Mouse (Mus musculus): ENCODE data around the gene Tnfrsf14. TPM values are rescaled to one million over a fixed set of nuclear protein-coding genes. Genes with fewer than 3 reads are reported as not detected.
A peak's percentile ranks its signal among the peaks of the same experiment; 100 is the strongest.

Gene Tnfrsf14
- total and polyA plus RNA-seq, 3 experiments, result 7.2 to 131 (median 27.7) TPM

GRCm38 (mm10) chr4:154960021-154960689 lies 31.8 kb upstream of the Tnfrsf14 start:
- ATAC-seq (ENCODE audit: extremely low read depth, insufficient number of reproducible peaks, low FRiP score, poor library complexity, severe bottlenecking) (no peak), DNase-seq (ENCODE audit: low spot score) (no peak)
- H3K27me3 ChIP-seq (ENCODE audit: insufficient read depth, low read length), result peaks cover 48% of the 10 kb centered on the region
- no peak overlapping the region for H3K4me3 ChIP-seq (ENCODE audit: low read depth, low read length)
- H3K4me1 ChIP-seq (ENCODE audit: insufficient read depth, low read depth, low read length), result peaks cover 43% of the 10 kb centered on the region
- TF ChIP-seq GATA2 (IDR thresholded peaks at IDR 0.05; ENCODE audit: borderline replicate concordance, low read depth, low read length) (no peak), POLR2AphosphoS5 (IDR thresholded peaks at IDR 0.05; ENCODE audit: insufficient replicate concordance, low read depth, low read length) (no peak), CTCF (IDR thresholded peaks at IDR 0.05; ENCODE audit: low read depth, low read length) (no peak), TAL1 (conservative IDR thresholded peaks at IDR 0.05; ENCODE audit: low read depth, low read length) (no peak), GATA1 (IDR thresholded peaks at IDR 0.05; ENCODE audit: borderline replicate concordance, low read length) (no peak)
- H3K9me3 ChIP-seq (replicated peaks), result peaks cover 23% of the 10 kb centered on the region
- peaks cover 2% of the 10 kb centered on the region for H3K36me3 ChIP-seq (replicated peaks)

- DNase-seq (ENCODE audit: low spot score) (no peak), ATAC-seq (ENCODE audit: extremely low read depth, insufficient number of reproducible peaks, low FRiP score, poor library complexity, severe bottlenecking) (no peak)
- H3K36me3 ChIP-seq (replicated peaks), result no peaks in the 10 kb centered on the region
- TF ChIP-seq CTCF (IDR thresholded peaks at IDR 0.05; ENCODE audit: low read depth, low read length), result no peak
- no peak for TF ChIP-seq TAL1 (conservative IDR thresholded peaks at IDR 0.05; ENCODE audit: low read depth, low read length)
- no peak for TF ChIP-seq GATA1 (IDR thresholded peaks at IDR 0.05; ENCODE audit: borderline replicate concordance, low read length)
- TF ChIP-seq POLR2AphosphoS5 (IDR thresholded peaks at IDR 0.05; ENCODE audit: insufficient replicate concordance, low read depth, low read length), result no peak
- no peak for TF ChIP-seq GATA2 (IDR thresholded peaks at IDR 0.05; ENCODE audit: borderline replicate concordance, low read depth, low read length)
- H3K9me3 ChIP-seq (replicated peaks), result peaks cover 23% of the 10 kb centered on the region
- H3K27me3 ChIP-seq (ENCODE audit: insufficient read depth, low read length), result peaks cover 63% of the 10 kb centered on the region
- peaks cover 44% of the 10 kb centered on the region for H3K4me1 ChIP-seq (ENCODE audit: insufficient read depth, low read depth, low read length)
- no peak overlapping the region for H3K4me3 ChIP-seq (ENCODE audit: low read depth, low read length)
Measured at GRCm38 (mm10) chr4:154958621-154959020, 30.3 kb upstream of the Tnfrsf14 start.

- peak; percentile 60 for DNase-seq (ENCODE audit: low spot score)
- peak overlapping the region; percentile 48; the same call in 1 of the 2 replicates for H3K4me3 ChIP-seq (ENCODE audit: low read depth, low read length)
- no peak for TF ChIP-seq TAL1 (conservative IDR thresholded peaks at IDR 0.05; ENCODE audit: low read depth, low read length)
- TF ChIP-seq GATA2 (IDR thresholded peaks at IDR 0.05; ENCODE audit: borderline replicate concordance, low read depth, low read length), result no peak
- no peak for TF ChIP-seq CTCF (IDR thresholded peaks at IDR 0.05; ENCODE audit: low read depth, low read length)
- no peak for TF ChIP-seq GATA1 (IDR thresholded peaks at IDR 0.05; ENCODE audit: borderline replicate concordance, low read length)
- no peak for TF ChIP-seq POLR2AphosphoS5 (IDR thresholded peaks at IDR 0.05; ENCODE audit: insufficient replicate concordance, low read depth, low read length)
- H3K4me1 ChIP-seq (ENCODE audit: insufficient read depth, low read depth, low read length), result peaks cover 44% of the 10 kb centered on the region
- peaks cover 68% of the 10 kb centered on the region for H3K27me3 ChIP-seq (ENCODE audit: insufficient read depth, low read length)
- H3K9me3 ChIP-seq (replicated peaks), result peaks cover 23% of the 10 kb centered on the region
- peak; percentile 52 for ATAC-seq (ENCODE audit: extremely low read depth, insufficient number of reproducible peaks, low FRiP score, poor library complexity, severe bottlenecking)
- H3K36me3 ChIP-seq (replicated peaks), result no peaks in the 10 kb centered on the region
Measured at GRCm38 (mm10) chr4:154958171-154958570, 29.8 kb upstream of the Tnfrsf14 start.

GRCm38 (mm10) chr4:154957289-154957993 lies 29.1 kb upstream of the Tnfrsf14 start:
- H3K36me3 ChIP-seq (replicated peaks), result no peaks in the 10 kb centered on the region
- peaks cover 44% of the 10 kb centered on the region for H3K4me1 ChIP-seq (ENCODE audit: insufficient read depth, low read depth, low read length)
- no peak overlapping the region for H3K4me3 ChIP-seq (ENCODE audit: low read depth, low read length)
- TF ChIP-seq TAL1 (conservative IDR thresholded peaks at IDR 0.05; ENCODE audit: low read depth, low read length), result no peak
- TF ChIP-seq CTCF (IDR thresholded peaks at IDR 0.05; ENCODE audit: low read depth, low read length), result no peak
- TF ChIP-seq GATA2 (IDR thresholded peaks at IDR 0.05; ENCODE audit: borderline replicate concordance, low read depth, low read length), result no peak
- no peak for TF ChIP-seq GATA1 (IDR thresholded peaks at IDR 0.05; ENCODE audit: borderline replicate concordance, low read length)
- no peak for TF ChIP-seq POLR2AphosphoS5 (IDR thresholded peaks at IDR 0.05; ENCODE audit: insufficient replicate concordance, low read depth, low read length)
- ATAC-seq (ENCODE audit: extremely low read depth, insufficient number of reproducible peaks, low FRiP score, poor library complexity, severe bottlenecking), result no peak
- DNase-seq (ENCODE audit: low spot score), result no peak
- H3K9me3 ChIP-seq (replicated peaks), result peaks cover 23% of the 10 kb centered on the region
- peaks cover 75% of the 10 kb centered on the region for H3K27me3 ChIP-seq (ENCODE audit: insufficient read depth, low read length)

GRCm38 (mm10) chr4:154956604-154957003 lies 28.2 kb upstream of the Tnfrsf14 start:
- peaks cover 44% of the 10 kb centered on the region for H3K4me1 ChIP-seq (ENCODE audit: insufficient read depth, low read depth, low read length)
- no peak overlapping the region for H3K4me3 ChIP-seq (ENCODE audit: low read depth, low read length)
- ATAC-seq (ENCODE audit: extremely low read depth, insufficient number of reproducible peaks, low FRiP score, poor library complexity, severe bottlenecking) (no peak), DNase-seq (ENCODE audit: low spot score) (no peak)
- TF ChIP-seq GATA1 (IDR thresholded peaks at IDR 0.05; ENCODE audit: borderline replicate concordance, low read length), result no peak
- no peak for TF ChIP-seq TAL1 (conservative IDR thresholded peaks at IDR 0.05; ENCODE audit: low read depth, low read length)
- no peak for TF ChIP-seq CTCF (IDR thresholded peaks at IDR 0.05; ENCODE audit: low read depth, low read length)
- no peak for TF ChIP-seq POLR2AphosphoS5 (IDR thresholded peaks at IDR 0.05; ENCODE audit: insufficient replicate concordance, low read depth, low read length)
- no peak for TF ChIP-seq GATA2 (IDR thresholded peaks at IDR 0.05; ENCODE audit: borderline replicate concordance, low read depth, low read length)
- H3K9me3 ChIP-seq (replicated peaks), result peaks cover 19% of the 10 kb centered on the region
- H3K27me3 ChIP-seq (ENCODE audit: insufficient read depth, low read length), result peaks cover 80% of the 10 kb centered on the region
- H3K36me3 ChIP-seq (replicated peaks), result no peaks in the 10 kb centered on the region
